Mouse (Mus musculus) monocyte, adult 5-6 weeks (primary cell): ENCODE measurements around the gene Smc4. TPM values are rescaled to one million over a fixed set of nuclear protein-coding genes. Genes with fewer than 3 reads are reported as not detected.

Experiments
- ATAC-seq: fragments of 153-309, 156-312 bp; replicated peaks from 2 replicates; pipeline ENCODE4 v1.8.0; 2017; ENCODE audit warnings: mild to moderate bottlenecking; ENCODE audit not compliant: low TSS enrichment, insufficient number of reproducible peaks, severe bottlenecking, poor library complexity, low FRiP score
- total RNA-seq: library from RNA; stranded (forward); fragments of 200-1000, 200-491, 200-594 nt; gene quantifications from 3 replicates; pipeline ENCODE4 v1.2.3, GENCODE M21; 2017

Gene Smc4
- total RNA-seq, result 273 to 382 TPM (median 309 TPM) in 3 replicates

- peak; percentile 89 for ATAC-seq
Measured at GRCm38 (mm10) chr3:69004437-69005337, at the start of gene Smc4, which contains the start of gene Ift80. Gene Smc4, plus strand, starts transcription at chr3:69004738. Gene Ift80, minus strand, starts transcription at chr3:69004570.

GRCm38 (mm10) chr3:68956454-68956853 lies 48.1 kb upstream of the Smc4 start:
- no peak for ATAC-seq

- ATAC-seq, result no peak
Measured at GRCm38 (mm10) chr3:68957413-68957812, 47.1 kb upstream of the Smc4 start.

GRCm38 (mm10) chr3:68964682-68965081 lies 39.9 kb upstream of the Smc4 start:
- ATAC-seq, result no peak

- ATAC-seq, result no peak
Measured at GRCm38 (mm10) chr3:68966527-68967285, 37.8 kb upstream of the Smc4 start.

- no peak for ATAC-seq
Measured at GRCm38 (mm10) chr3:68967404-68967803, 37.1 kb upstream of the Smc4 start.

GRCm38 (mm10) chr3:68969091-68969590 lies 35.4 kb upstream of the Smc4 start:
- ATAC-seq, result no peak

- no peak for ATAC-seq
Measured at GRCm38 (mm10) chr3:68973574-68973973, 31.0 kb upstream of the Smc4 start.

GRCm38 (mm10) chr3:68974639-68975532 lies 29.7 kb upstream of the Smc4 start:
- ATAC-seq, result no peak

- peak; percentile 58; the same call in 1 of the 2 replicates for ATAC-seq
Measured at GRCm38 (mm10) chr3:68975533-68976490, 28.7 kb upstream of the Smc4 start.

GRCm38 (mm10) chr3:68977696-68978095 lies 26.8 kb upstream of the Smc4 start:
- no peak for ATAC-seq

- no peak for ATAC-seq
Measured at GRCm38 (mm10) chr3:68979187-68979586, 25.4 kb upstream of the Smc4 start.

- ATAC-seq, result peak; percentile 63; the same call in 1 of the 2 replicates
Measured at GRCm38 (mm10) chr3:68980898-68981297, 23.6 kb upstream of the Smc4 start.

GRCm38 (mm10) chr3:68986550-68986949 lies 18.0 kb upstream of the Smc4 start:
- no peak for ATAC-seq

- no peak for ATAC-seq
Measured at GRCm38 (mm10) chr3:69002781-69003180, 1.8 kb upstream of the Smc4 start.

GRCm38 (mm10) chr3:69004055-69004436 lies 492 bp upstream of the Smc4 start:
- ATAC-seq, result no peak
